Comparison of ENCODE assay signal across 8 mouse cellular contexts in the genomic region with DNA sequence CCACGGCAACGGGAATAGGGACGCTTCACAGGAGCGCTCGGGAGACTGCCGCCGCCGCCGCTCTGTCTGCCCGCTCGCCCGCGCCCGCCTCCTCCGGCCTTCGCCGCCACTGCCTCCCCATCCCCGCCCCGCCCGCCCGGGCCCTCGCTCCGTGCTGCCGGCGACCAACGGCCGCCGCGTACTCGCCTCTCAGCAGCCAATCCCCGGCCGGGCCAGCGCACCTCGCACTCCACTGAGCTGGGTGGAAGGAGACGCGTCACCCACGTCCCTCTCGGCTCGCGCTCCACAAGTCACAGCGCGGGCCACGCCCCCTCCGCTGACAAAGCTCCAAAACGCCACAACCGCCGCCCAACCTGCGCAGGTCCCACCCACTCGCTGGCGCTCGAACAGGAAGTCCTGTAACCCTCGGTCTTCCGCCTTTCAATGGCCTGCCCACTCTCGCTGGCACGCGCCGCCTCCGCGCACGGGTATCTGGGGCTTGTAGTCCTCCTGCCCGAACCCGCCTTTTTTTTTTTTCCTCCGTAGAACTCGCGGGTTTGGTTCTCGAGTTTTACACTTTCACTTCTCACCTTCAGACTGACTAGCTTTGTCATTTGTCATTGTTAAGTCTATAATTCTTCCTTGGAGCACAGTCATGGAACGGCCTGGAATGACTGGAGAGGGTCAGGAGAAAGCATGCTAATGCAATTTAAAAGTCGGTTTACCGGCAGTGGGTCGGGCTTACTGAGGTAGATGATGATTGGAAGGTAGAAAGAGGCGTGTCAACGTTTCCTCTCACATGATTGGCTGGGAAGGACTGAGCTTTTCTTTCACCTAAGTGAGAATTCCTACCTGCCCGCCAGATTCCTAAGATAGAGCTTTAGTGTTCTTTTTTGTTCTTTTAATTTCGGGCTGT. TPM values are rescaled to one million over a fixed set of nuclear protein-coding genes. Genes with fewer than 3 reads are reported as not detected.
DNase-seq lines count a peak whose midpoint lies in the region; ATAC-seq and TF ChIP-seq lines count a peak whose summit lies in the region.

A gene (minus strand): TSS at position 130 of the 895 bp plus-strand sequence.

- under 1% methylated on average over 59 of the region's 74 CpGs for WGBS in hindbrain, postnatal 0 days

- peak; percentile 18; the same call in 1 of the 2 replicates for TF ChIP-seq CTCF in gastrocnemius, adult 2 months (IDR thresholded peaks at IDR 0.05)
- TF ChIP-seq CTCF in hindbrain, postnatal 0 days (IDR thresholded peaks at IDR 0.05; ENCODE audit: low read depth) = no peak
- TF ChIP-seq CTCF in left cerebral cortex, adult 2 months (IDR thresholded peaks at IDR 0.05) = peak; percentile 18

- peaks cover 19% of the 10 kb centered on the region for H3K4me1 ChIP-seq in hindbrain, postnatal 0 days (ENCODE audit: insufficient read depth, low read length)

- DNase-seq in ZHBTc4 (ENCODE audit: low read depth, low spot score) = peak; percentile 100
- DNase-seq in gastrocnemius, adult 2 months = peak; percentile 100
- peak; percentile 100 for DNase-seq in hindbrain, postnatal 0 days (ENCODE audit: low spot score)
- peak; percentile 99 to 100 for DNase-seq in left cerebral cortex, adult 2 months (ENCODE audit: extremely low spot score in 1 of 2, low spot score in 2 of 2)
- peak; percentile 100 for DNase-seq in right cerebral cortex, adult 2 months (ENCODE audit: low spot score in 2 of 2)
- DNase-seq in urinary bladder, postnatal 14 days (ENCODE audit: low spot score) = peak; percentile 100

- intact Hi-C loops in gastrocnemius, adult 2 months (cut with DNase I) = loop anchor here (5.0 to 10.0 kb wide), 3 partner anchors 91 to 1662 kb away; a partner anchor contains a TSS
- intact Hi-C loops in left cerebral cortex, adult 2 months (cut with DNase I) = loop anchor here (2.0 to 10.0 kb wide), 2 partner anchors 92 to 438 kb away; a partner anchor contains a TSS

- ATAC-seq in common myeloid progenitor, adult 5-6 weeks (replicated peaks; ENCODE audit: low read depth, poor library complexity, severe bottlenecking) = peak; percentile 90
- peak; percentile 99 for ATAC-seq in hindbrain, postnatal 0 days
- ATAC-seq in megakaryocyte, adult 5-6 weeks (ENCODE audit: poor library complexity, severe bottlenecking) = peak; percentile 78

- H3K9me3 ChIP-seq in hindbrain, postnatal 0 days (ENCODE audit: low read length) = no peaks in the 10 kb centered on the region

- H3K9ac ChIP-seq in hindbrain, postnatal 0 days (replicated peaks; ENCODE audit: low read length) = peak within 1 kb of the TSS; percentile 88

- peak within 1 kb of the TSS; percentile 89 for H3K4me3 ChIP-seq in gastrocnemius, adult 2 months
- H3K4me3 ChIP-seq in hindbrain, postnatal 0 days (ENCODE audit: low read length) = peak within 1 kb of the TSS; percentile 94
- peak within 1 kb of the TSS; percentile 89 for H3K4me3 ChIP-seq in left cerebral cortex, adult 2 months

- H3K27ac ChIP-seq in gastrocnemius, adult 2 months = peak within 1 kb of the TSS; percentile 95
- peak within 1 kb of the TSS; percentile 97 for H3K27ac ChIP-seq in hindbrain, postnatal 0 days
- peak within 1 kb of the TSS; percentile 91 for H3K27ac ChIP-seq in left cerebral cortex, adult 2 months

- peak within 1 kb of the TSS; percentile 94 for H3K4me2 ChIP-seq in hindbrain, postnatal 0 days (ENCODE audit: low read depth, low read length)

- no peaks in the 10 kb centered on the region for H3K36me3 ChIP-seq in hindbrain, postnatal 0 days (ENCODE audit: insufficient read depth, low read length)

- H3K27me3 ChIP-seq in hindbrain, postnatal 0 days (ENCODE audit: insufficient read depth, low read length) = no peaks in the 10 kb centered on the region

RNA-seq across cellular contexts. Expression of the gene that starts here (rescaled TPM):
- 61.5 and 86.5 TPM in 2 replicates for total RNA-seq in common myeloid progenitor, adult 5-6 weeks (2017)
- 1 to 10 TPM; 8.4 to 9.9 TPM for total RNA-seq in gastrocnemius, adult 2 months (2021)
- total RNA-seq in hindbrain, postnatal 0 days (2014; rRNA removed) = 18.1 and 19.9 TPM in 2 replicates
- polyA plus RNA-seq in hindbrain, postnatal 0 days (2015; fragmentation: Nextera tagmentation; extraction: Ambion mirVana) = 19.2 and 23.6 TPM in 2 replicates
- 10 to 100 TPM; 36.9 to 37.4 TPM for total RNA-seq in left cerebral cortex, adult 2 months (2021)
- total RNA-seq in megakaryocyte, adult 5-6 weeks (2015) = 23.0 and 26.4 TPM in 2 replicates
- 52.0 and 61.3 TPM in 2 replicates for total RNA-seq in megakaryocyte, adult 5-6 weeks (2017)

Comparison
In these comparisons a context has a peak if more than half of its experiments do, and no peak if none do; other contexts are left out.
1. Peak in every context shown above with its lines: DNase-seq, ATAC-seq, H3K4me3 ChIP-seq and H3K27ac ChIP-seq.